Mouse (Mus musculus) small intestine, adult 2 months (tissue): ENCODE measurements around the gene Slc4a1.
A peak's percentile ranks its signal among the peaks of the same experiment; 100 is the strongest.

Source experiments
- CTCF ChIP-seq: fragments of 200-500 bp; IDR thresholded peaks from 2 replicates; pipeline ENCODE4 v1.5.1; 2012; ENCODE audit warnings: low read depth, mild to moderate bottlenecking, control low read depth, inconsistent platforms, low read length, moderate library complexity, mixed read lengths; ENCODE audit not compliant: insufficient replicate concordance, insufficient read length; ENCODE audit errors: extremely low read depth
- POLR2A ChIP-seq: fragments of 200-500 bp; IDR thresholded peaks from 2 replicates; pipeline ENCODE4 v1.6.1; 2012; ENCODE audit warnings: low read depth, mild to moderate bottlenecking, control low read depth, inconsistent platforms, low read length, moderate library complexity

GRCm38 (mm10) chr11:102317901-102318575 is 48.0 kb downstream of the Slc4a1 start:
- peak; percentile 4; the same call in 1 of the 2 replicates for TF ChIP-seq POLR2A
- TF ChIP-seq CTCF, result no peak
